ENCODE assay signal across 17 mouse cellular contexts in the genomic region with DNA sequence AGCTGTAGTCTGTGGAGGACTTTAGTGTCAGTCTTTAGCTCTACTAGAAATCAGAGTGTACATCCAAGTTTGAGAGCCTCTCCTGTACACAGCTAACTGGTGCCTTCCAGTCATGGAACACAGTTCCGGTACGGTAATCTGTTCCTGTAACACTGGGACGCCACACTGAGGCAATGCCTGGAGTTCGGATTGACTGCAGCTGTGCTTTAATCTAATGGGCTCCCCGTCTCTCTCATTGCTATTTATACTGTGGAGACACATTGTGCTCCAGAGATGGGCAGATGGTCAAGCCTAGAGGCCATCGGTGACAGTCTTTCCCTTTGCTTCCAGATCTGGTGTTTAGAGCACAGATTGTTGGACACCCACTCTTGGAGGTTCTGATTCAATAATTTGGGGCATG.
DNase-seq lines count a peak whose midpoint lies in the region; ATAC-seq and TF ChIP-seq lines count a peak whose summit lies in the region.
"Had no signal": no experiment of that assay in that cellular context is flagged by ENCODE, and none has a peak within 500 bp of the region (broad histone marks: within the 10 kb centered on the region; RNA-seq: fewer than 3 reads in every experiment).

No protein-coding gene starts in this region.

- no peaks in the 10 kb centered on the region for H3K9me3 ChIP-seq in heart, embryonic 15.5 days (replicated peaks)
- H3K9me3 ChIP-seq in forebrain, postnatal 0 days (ENCODE audit: low read length): no peaks in the 10 kb centered on the region
- H3K9me3 ChIP-seq: embryonic facial prominence, embryonic 12.5 days; forebrain, embryonic 10.5 days; hindbrain, embryonic 15.5 days; kidney, embryonic 15.5 days; limb, embryonic 13.5 days; neural tube, embryonic 13.5 days had no signal

- H3K36me3 ChIP-seq in heart, embryonic 15.5 days: no peaks in the 10 kb centered on the region
- H3K36me3 ChIP-seq in forebrain, postnatal 0 days (ENCODE audit: insufficient read depth): no peaks in the 10 kb centered on the region
- H3K36me3 ChIP-seq: hindbrain, embryonic 15.5 days; neural tube, embryonic 13.5 days had no signal

- H3K4me1 ChIP-seq in cerebellum, adult 2 months (ENCODE audit: control insufficient read depth, insufficient read depth, low read length): peaks cover 39% of the 10 kb centered on the region
- H3K4me1 ChIP-seq in heart, embryonic 15.5 days (replicated peaks): peaks cover 46% of the 10 kb centered on the region
- H3K4me1 ChIP-seq in forebrain, postnatal 0 days (ENCODE audit: insufficient read depth): peaks cover 10% of the 10 kb centered on the region; the same call in 1 of the 2 replicates
- H3K4me1 ChIP-seq: embryonic facial prominence, embryonic 12.5 days had no signal

- peak overlapping the region; percentile 18 for H3K27ac ChIP-seq in cerebellum, adult 2 months (ENCODE audit: insufficient read depth, low read length)
- no peak overlapping the region for H3K27ac ChIP-seq in heart, embryonic 15.5 days
- no peak overlapping the region for H3K27ac ChIP-seq in forebrain, postnatal 0 days (ENCODE audit: low read depth, low read length)
- H3K27ac ChIP-seq: embryonic facial prominence, embryonic 12.5 days; forebrain, embryonic 10.5 days; hindbrain, embryonic 15.5 days; kidney, embryonic 15.5 days; limb, embryonic 13.5 days; neural tube, embryonic 13.5 days had no signal

- peak; percentile 87 for ATAC-seq in cerebellum, adult (ENCODE audit: insufficient number of reproducible peaks, low FRiP score, low TSS enrichment)
- peak; percentile 60; the same call in 1 of the 2 replicates for ATAC-seq in heart, embryonic 15.5 days (replicated peaks; ENCODE audit: insufficient number of reproducible peaks, insufficient read depth, low FRiP score, low read depth)
- ATAC-seq in forebrain, postnatal 0 days: no peak

- H3K4me3 ChIP-seq in cerebellum, adult 2 months (replicated peaks; ENCODE audit: insufficient read depth, low read depth, low read length): no peak overlapping the region
- H3K4me3 ChIP-seq in heart, embryonic 15.5 days: no peak overlapping the region
- H3K4me3 ChIP-seq in forebrain, postnatal 0 days (ENCODE audit: low read depth, low read length): no peak overlapping the region
- H3K4me3 ChIP-seq: embryonic facial prominence, embryonic 12.5 days; forebrain, embryonic 10.5 days; hindbrain, embryonic 15.5 days; kidney, embryonic 15.5 days; limb, embryonic 13.5 days; neural tube, embryonic 13.5 days had no signal

- no peak for DNase-seq in cerebellum, postnatal 4 days (ENCODE audit: low spot score in 2 of 2)
- peak; percentile 31 for DNase-seq in layer of hippocampus, adult 9-11 months
- no peak for DNase-seq in layer of hippocampus, postnatal 14 days (ENCODE audit: low spot score in 2 of 2)
- DNase-seq in cerebellum, adult 2 months: peak; percentile 71 to 86
- no peak for DNase-seq in right cerebral cortex, postnatal 10 days (ENCODE audit: low spot score in 2 of 2)
- no peak for DNase-seq in forebrain, postnatal 0 days
- DNase-seq: layer of hippocampus, postnatal 36 days; midbrain, embryonic 14.5 days; right cerebral cortex, postnatal 25 days had no signal

- 9% methylated on average over 6 of the region's 6 CpGs for WGBS in cerebellum, adult 2 months
- 44% methylated on average over 6 of the region's 6 CpGs for WGBS in heart, embryonic 15.5 days
- WGBS in forebrain, postnatal 0 days: 79% methylated on average over 6 of the region's 6 CpGs

- H3K9ac ChIP-seq in heart, embryonic 15.5 days: no peak overlapping the region
- no peak overlapping the region for H3K9ac ChIP-seq in forebrain, postnatal 0 days
- H3K9ac ChIP-seq: embryonic facial prominence, embryonic 12.5 days; hindbrain, embryonic 15.5 days; kidney, embryonic 15.5 days; limb, embryonic 13.5 days; neural tube, embryonic 13.5 days had no signal

- no peak; the same call in 1 of the 2 replicates for TF ChIP-seq CTCF in cerebellum, adult 2 months (IDR thresholded peaks at IDR 0.05; ENCODE audit: borderline replicate concordance, insufficient read depth, low read depth, low read length)
- no peak for TF ChIP-seq CTCF in forebrain, postnatal 0 days (IDR thresholded peaks at IDR 0.05; ENCODE audit: low read depth)

- TF ChIP-seq POLR2A in cerebellum, adult 2 months (IDR thresholded peaks at IDR 0.05; ENCODE audit: borderline replicate concordance, insufficient read depth, low read length): no peak

- no peak overlapping the region for H3K4me2 ChIP-seq in heart, embryonic 15.5 days
- no peak overlapping the region for H3K4me2 ChIP-seq in forebrain, postnatal 0 days (ENCODE audit: low read depth)
- H3K4me2 ChIP-seq: embryonic facial prominence, embryonic 12.5 days; hindbrain, embryonic 15.5 days; kidney, embryonic 15.5 days; limb, embryonic 13.5 days; neural tube, embryonic 13.5 days had no signal

- H3K27me3 ChIP-seq in cerebellum, adult 2 months (ENCODE audit: control insufficient read depth, insufficient read depth, low read length): no peaks in the 10 kb centered on the region
- no peaks in the 10 kb centered on the region for H3K27me3 ChIP-seq in heart, embryonic 15.5 days
- H3K27me3 ChIP-seq in forebrain, postnatal 0 days (ENCODE audit: insufficient read depth, low read length): no peaks in the 10 kb centered on the region
- H3K27me3 ChIP-seq: embryonic facial prominence, embryonic 12.5 days; hindbrain, embryonic 15.5 days; kidney, embryonic 15.5 days; limb, embryonic 13.5 days; neural tube, embryonic 13.5 days had no signal

Comparison
In these comparisons a context has a peak if more than half of its experiments do, and no peak if none do; other contexts are left out.
1. DNase-seq: peak in layer of hippocampus, adult 9-11 months (single experiment) and cerebellum, adult 2 months (2 of 2); none in cerebellum, postnatal 4 days (0 of 2), layer of hippocampus, postnatal 14 days (0 of 2), right cerebral cortex, postnatal 10 days (0 of 2) and forebrain, postnatal 0 days (single experiment).